Mouse (Mus musculus): ENCODE results near the gene Utp18.

Gene Utp18

GRCm38 (mm10) chr11:93828619-93829326, 56.8 kb downstream of the Utp18 start:
- DNase-seq (ENCODE audit: low spot score in 2 of 2) = no peak

GRCm38 (mm10) chr11:93822261-93822660, 63.3 kb downstream of the Utp18 start:
- DNase-seq (ENCODE audit: low spot score in 2 of 2) = no peak

DNA sequence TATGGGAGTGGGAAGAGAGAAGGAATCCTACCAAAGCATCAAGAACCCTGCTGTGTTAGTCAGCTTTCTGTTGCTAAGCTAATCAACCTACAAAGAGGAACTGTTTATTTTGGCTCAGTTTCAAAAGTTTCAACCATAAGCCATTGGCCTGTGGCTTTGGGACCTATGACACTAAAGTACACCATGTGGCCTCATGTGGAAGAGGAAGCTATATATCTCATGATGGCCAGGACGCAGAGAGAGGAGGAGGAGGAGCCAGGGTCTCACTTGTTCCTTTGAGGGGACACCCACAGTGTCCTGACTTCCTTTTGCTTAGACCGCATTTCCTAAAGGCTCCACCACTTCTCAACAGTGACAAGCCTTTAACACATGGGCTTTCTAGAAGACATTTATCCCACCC, 64.0 kb downstream of the Utp18 start:
- no peak for DNase-seq (ENCODE audit: low spot score in 2 of 2)

DNA sequence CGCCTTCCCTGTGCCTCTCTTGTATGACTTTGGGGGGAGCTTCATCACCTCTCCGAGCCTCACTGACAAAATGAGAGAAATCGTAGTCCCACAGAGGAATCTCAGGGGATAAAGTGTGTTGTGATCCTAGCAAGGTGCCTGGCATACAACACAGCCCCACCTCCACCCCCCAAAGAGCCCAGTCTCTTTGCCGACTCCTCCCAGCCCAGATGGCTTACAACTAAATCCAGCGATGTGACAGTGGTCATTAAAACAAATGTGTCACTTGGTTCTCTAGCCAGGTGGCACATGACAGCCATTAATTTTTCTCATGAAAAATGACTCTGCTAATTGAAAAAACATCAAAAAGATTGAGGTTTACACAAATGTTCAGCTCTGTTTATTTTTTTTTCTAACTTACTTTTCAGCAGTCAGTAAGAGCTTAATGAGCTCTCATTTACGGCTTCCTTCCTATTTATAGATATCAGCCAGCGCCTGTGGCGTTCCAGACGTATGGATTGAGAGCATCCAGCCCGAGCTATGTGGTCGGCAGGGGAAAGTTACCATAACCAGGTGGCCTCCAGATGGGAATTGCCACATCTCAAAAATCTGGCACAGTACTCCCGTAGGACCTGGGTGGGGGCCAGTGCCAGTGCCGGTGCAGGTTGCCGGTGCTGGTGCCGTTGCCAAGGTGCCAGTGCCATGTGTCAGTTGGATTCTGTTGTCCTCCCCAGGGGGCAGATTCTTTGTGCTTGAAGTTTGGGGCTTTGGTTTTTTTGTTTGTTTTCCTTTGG, 67.4 kb downstream of the Utp18 start:
- no peak for DNase-seq (ENCODE audit: low spot score in 2 of 2)

DNA sequence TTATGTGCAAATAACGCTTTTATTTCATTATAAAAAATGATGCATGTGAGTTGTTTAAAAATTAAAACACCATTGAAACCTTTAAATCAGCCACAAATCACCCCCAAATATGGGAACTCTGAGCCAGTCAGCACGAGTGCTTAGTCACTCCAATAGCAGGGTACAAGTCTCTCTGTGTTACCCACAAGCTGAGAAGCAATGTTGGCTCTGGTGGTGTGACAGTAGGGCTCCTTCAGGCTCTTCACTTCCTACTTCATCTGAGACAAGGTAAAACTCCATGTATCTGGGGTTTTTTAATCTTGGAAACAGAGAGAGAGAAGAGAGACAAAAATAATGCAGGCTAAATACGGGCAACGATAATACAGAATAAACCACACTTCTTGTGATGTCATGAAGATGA, 72.6 kb downstream of the Utp18 start:
- DNase-seq (ENCODE audit: low spot score in 2 of 2) = no peak

DNA sequence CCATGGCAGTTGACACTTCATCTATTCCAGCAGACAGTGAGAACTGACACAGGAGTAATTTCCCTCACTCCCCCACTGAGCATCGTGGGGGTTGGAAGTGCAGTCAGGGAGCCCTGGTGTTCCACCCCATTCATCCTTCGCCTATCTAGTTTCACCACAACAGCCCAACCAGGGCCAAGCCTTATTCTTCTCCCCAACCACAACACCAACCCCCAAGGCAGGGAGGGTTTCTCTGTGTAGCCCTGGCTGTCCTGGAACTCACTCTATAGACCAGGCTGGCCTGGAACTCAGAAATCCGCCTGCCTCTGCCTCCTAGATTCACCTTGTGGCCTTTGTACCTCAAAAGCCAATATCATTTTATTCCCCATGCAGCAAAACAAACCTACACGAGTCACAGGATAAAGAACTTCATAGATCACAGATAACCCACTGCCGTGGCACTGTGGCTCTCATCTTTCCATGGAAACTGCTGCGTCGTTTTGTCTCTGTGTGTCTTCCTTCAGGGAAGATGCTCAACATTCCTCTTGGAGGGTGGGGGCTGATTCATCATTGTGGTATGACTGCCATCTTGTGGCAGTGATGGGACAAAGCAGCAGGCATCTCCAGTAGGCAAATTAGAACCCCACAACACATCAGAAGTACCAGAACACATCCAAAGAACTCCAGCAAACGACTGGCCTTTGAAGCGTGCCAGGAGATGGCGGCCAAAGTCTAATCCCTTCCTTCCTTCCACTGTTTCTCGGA, 73.3 kb downstream of the Utp18 start:
- DNase-seq (ENCODE audit: low spot score in 2 of 2) = peak in 1 of 2 experiments; percentile 9

All from urinary bladder, postnatal 36 days (tissue).